Mouse (Mus musculus) small intestine, adult 2 months (tissue): ENCODE results near the gene Lgals1.

Experiments used
- CTCF ChIP-seq: fragments of 200-500 bp; IDR thresholded peaks from 2 replicates; pipeline ENCODE4 v1.5.1; 2012; ENCODE audit warnings: low read depth, mild to moderate bottlenecking, control low read depth, inconsistent platforms, low read length, moderate library complexity, mixed read lengths; ENCODE audit not compliant: insufficient replicate concordance, insufficient read length; ENCODE audit errors: extremely low read depth
- POLR2A ChIP-seq: fragments of 200-500 bp; IDR thresholded peaks from 2 replicates; pipeline ENCODE4 v1.6.1; 2012; ENCODE audit warnings: low read depth, mild to moderate bottlenecking, control low read depth, inconsistent platforms, low read length, moderate library complexity

DNA sequence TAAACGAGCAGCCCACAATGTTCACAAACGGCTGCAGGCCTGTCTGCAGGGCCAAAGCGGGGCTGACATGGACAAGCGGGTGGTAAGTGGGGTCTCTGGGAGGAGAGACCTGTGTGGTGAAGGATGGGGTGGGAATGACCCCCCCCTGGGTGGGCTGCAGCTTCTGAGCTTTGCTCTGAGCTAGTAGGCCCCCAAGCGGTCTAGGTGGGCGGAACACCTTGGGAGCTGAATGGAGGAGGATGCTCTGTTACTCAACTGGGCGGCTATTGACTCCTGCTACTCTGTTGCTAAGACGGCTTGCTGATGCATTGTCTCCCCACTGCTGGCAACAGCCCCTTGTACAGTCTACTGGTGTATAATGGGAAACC lies 25.1 kb upstream of the Lgals1 start:
- TF ChIP-seq POLR2A: no peak
- TF ChIP-seq CTCF: no peak
